Mouse (Mus musculus) testis, adult 10 weeks (tissue): ENCODE measurements around the gene Hrg. TPM values are rescaled to one million over a fixed set of nuclear protein-coding genes. Genes with fewer than 3 reads are reported as not detected.

Experiments
- polyA plus RNA-seq: library from polyadenylated mRNA; stranded (reverse); fragments of 350-450 nt; fragmentation: Illumina TruSeq; extraction: RNeasy Lipid Tissue Mini Kit (QIAGEN cat#74804); gene quantifications from one replicate; pipeline ENCODE4 v1.2.3, GENCODE M21; 2014; ENCODE audit warnings: low read depth, low replicate concordance

Gene Hrg
- not detected for polyA plus RNA-seq

DNA sequence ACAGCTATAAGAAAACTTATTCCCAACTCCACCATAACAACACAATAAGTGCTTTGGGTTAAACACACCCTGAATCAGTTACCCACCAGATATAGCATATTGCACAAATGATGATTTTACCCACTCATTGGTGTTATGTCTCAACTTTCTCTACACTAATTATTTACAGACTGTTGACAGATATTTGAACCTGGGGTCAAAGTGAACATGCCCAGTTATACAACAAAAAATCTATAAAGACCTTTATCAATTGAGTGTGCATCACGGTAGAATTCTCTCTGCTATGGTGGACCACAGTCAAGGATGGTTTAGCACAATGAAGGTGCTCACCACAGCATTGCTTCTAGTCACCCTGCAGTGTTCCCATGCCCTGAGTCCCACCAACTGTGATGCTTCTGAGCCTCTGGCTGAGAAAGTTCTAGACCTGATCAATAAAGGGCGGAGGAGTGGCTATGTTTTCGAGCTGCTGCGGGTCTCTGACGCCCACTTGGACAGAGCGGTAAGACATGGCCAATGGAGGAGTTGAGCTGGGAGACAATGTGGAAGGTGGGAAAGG, at the start of gene Hrg:
Gene Hrg (plus strand): TSS at position 233 of the 556 bp plus-strand sequence.

GRCm38 (mm10) chr16:22918034-22918433, 32.8 kb upstream of the Hrg start, which contains the start of gene Fetub:
Gene Fetub, plus strand, starts transcription at chr16:22918334.

Other genes starting within 250 kb of the Hrg start
- not detected for gene Crygs, start 139.5 kb upstream of the Hrg start, polyA plus RNA-seq
- 14.2 TPM for gene Tbccd1, start 93.4 kb upstream of the Hrg start, polyA plus RNA-seq
- 69.4 TPM for gene Dnajb11, start 93.2 kb upstream of the Hrg start, polyA plus RNA-seq
- not detected for gene Ahsg, start 59.8 kb upstream of the Hrg start, polyA plus RNA-seq
- 0.97 TPM for gene Fetub, start 32.7 kb upstream of the Hrg start, polyA plus RNA-seq
- not detected for gene Kng2, start 78.4 kb downstream of the Hrg start, polyA plus RNA-seq
- gene Kng1, start 106.8 kb downstream of the Hrg start, polyA plus RNA-seq, result 0.14 TPM
- 562 TPM for gene Eif4a2, start 156.4 kb downstream of the Hrg start, polyA plus RNA-seq
- 114 TPM for gene Rfc4, start 176.7 kb downstream of the Hrg start, polyA plus RNA-seq
- 10.3 TPM for gene Adipoq, start 195.5 kb downstream of the Hrg start, polyA plus RNA-seq